Mouse (Mus musculus) inflammation-experienced regulatory T-cells, adult 16 weeks (primary cell): ENCODE measurements around the gene Gm38119. TPM values are rescaled to one million over a fixed set of nuclear protein-coding genes. Genes with fewer than 3 reads are reported as not detected.

Experiments used
- polyA plus RNA-seq: library from polyadenylated mRNA; unstranded; fragments of 100-300 nt; shearing (Covaris generic); gene quantifications from one replicate; pipeline ENCODE4 v1.2.1, GENCODE M21; 2017

Gene Gm38119
- polyA plus RNA-seq, result not detected

GRCm38 (mm10) chr3:92738996-92739395 lies at the start of gene Gm38119:
Gm38119 (minus strand) TSS chr3:92739096.

DNA sequence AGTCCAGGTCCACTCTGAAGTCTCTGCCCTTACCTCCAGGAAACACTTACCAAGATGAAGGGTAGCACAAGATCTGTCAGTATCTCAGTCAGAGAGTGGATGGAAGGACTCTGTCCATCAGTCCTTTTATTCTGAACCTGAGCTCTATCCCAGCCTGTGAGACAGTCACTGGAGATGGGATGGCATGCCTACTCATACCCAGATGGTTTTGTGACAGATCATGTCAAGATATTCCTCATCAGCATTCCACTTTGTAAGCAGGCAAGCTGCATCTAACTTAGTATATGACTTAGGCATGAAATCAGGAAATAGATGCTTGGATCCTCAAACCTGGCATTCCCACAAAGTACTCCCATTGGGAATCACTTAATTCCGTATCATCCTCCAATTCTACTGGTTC lies 39.9 kb upstream of the Gm38119 start, which contains the start of gene Lce1i:
TSS of gene Lce1i (minus strand) at position 101 of the 400 bp plus-strand sequence.

GRCm38 (mm10) chr3:92764965-92765364 lies 26.1 kb upstream of the Gm38119 start, which contains the start of gene Lce1h:
Lce1h (minus strand) TSS chr3:92765065.

DNA sequence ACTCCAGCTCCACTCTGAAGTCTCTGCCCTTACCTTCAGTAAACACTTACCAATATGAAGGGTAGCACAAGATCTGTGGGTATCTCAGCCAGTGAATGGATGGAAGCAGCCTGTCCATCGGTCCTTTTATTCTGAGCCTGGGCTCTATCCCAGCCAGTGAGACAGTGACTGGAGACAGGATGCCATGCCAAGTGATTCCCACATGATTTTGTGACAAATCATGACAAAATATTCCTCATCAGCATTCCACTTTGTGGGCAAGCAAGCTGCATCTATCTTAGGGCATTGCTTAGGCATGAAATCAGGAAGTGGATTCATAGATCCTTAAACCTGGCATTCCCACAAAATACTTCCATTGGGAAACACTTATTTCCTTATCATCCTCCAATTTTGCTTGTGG lies 13.3 kb upstream of the Gm38119 start, which contains the start of gene Lce1g:
TSS of gene Lce1g (minus strand) at position 101 of the 400 bp plus-strand sequence.

GRCm38 (mm10) chr3:92720250-92720649 lies 18.6 kb downstream of the Gm38119 start, which contains the start of gene Lce1f:
Lce1f (minus strand) TSS chr3:92720350.

GRCm38 (mm10) chr3:92708974-92709373 lies 29.9 kb downstream of the Gm38119 start, which contains the start of gene Lce1e:
Lce1e (minus strand) TSS chr3:92709074.

Other genes with a start within 250 kb of the Gm38119 start
- gene Sprr4, start 238.6 kb downstream of the Gm38119 start, polyA plus RNA-seq, result not detected
- gene 2310046K23Rik, start 204.6 kb downstream of the Gm38119 start, polyA plus RNA-seq, result not detected
- not detected for gene Ivl, start 165.4 kb downstream of the Gm38119 start, polyA plus RNA-seq
- not detected for gene Smcp, start 150.1 kb downstream of the Gm38119 start, polyA plus RNA-seq
- not detected for gene 2210017I01Rik, start 131.6 kb downstream of the Gm38119 start, polyA plus RNA-seq
- not detected for gene Lce6a, start 117.4 kb downstream of the Gm38119 start, polyA plus RNA-seq
- gene Lce1a1, start 90.8 kb downstream of the Gm38119 start, polyA plus RNA-seq, result not detected
- not detected for gene Lce1b, start 82.2 kb downstream of the Gm38119 start, polyA plus RNA-seq
- gene Lce1a2, start 68.8 kb downstream of the Gm38119 start, polyA plus RNA-seq, result not detected
- gene Lce1c, start 59.8 kb downstream of the Gm38119 start, polyA plus RNA-seq, result not detected
- not detected for gene Lce1d, start 51.9 kb downstream of the Gm38119 start, polyA plus RNA-seq
- gene Lce1e, start 30.0 kb downstream of the Gm38119 start, polyA plus RNA-seq, result not detected
- not detected for gene Lce1f, start 18.7 kb downstream of the Gm38119 start, polyA plus RNA-seq
- not detected for gene Lce1g, start 13.2 kb upstream of the Gm38119 start, polyA plus RNA-seq
- gene Lce1h, start 26.0 kb upstream of the Gm38119 start, polyA plus RNA-seq, result not detected
- not detected for gene Lce1i, start 39.8 kb upstream of the Gm38119 start, polyA plus RNA-seq
- gene Lce1j, start 51.4 kb upstream of the Gm38119 start, polyA plus RNA-seq, result not detected
- gene Lce1k, start 68.8 kb upstream of the Gm38119 start, polyA plus RNA-seq, result not detected
- not detected for gene Kprp, start 88.2 kb upstream of the Gm38119 start, polyA plus RNA-seq
- not detected for gene Lce1l, start 112.2 kb upstream of the Gm38119 start, polyA plus RNA-seq
- gene 2310050C09Rik, start 131.1 kb upstream of the Gm38119 start, polyA plus RNA-seq, result not detected
- not detected for gene Lce3a, start 187.1 kb upstream of the Gm38119 start, polyA plus RNA-seq
- not detected for gene Lce3b, start 193.9 kb upstream of the Gm38119 start, polyA plus RNA-seq
- gene Lce3c, start 205.4 kb upstream of the Gm38119 start, polyA plus RNA-seq, result not detected
- gene Lce3d, start 218.3 kb upstream of the Gm38119 start, polyA plus RNA-seq, result not detected
- not detected for gene Lce3e, start 228.0 kb upstream of the Gm38119 start, polyA plus RNA-seq